Mouse (Mus musculus) olfactory bulb, adult 2 months (tissue): ENCODE data around the gene Nucb1.

ENCODE experiments used
- CTCF ChIP-seq: fragments of 200-500 bp; IDR thresholded peaks from 2 replicates; pipeline ENCODE4 v1.5.1; 2012; ENCODE audit warnings: low read depth, mild to moderate bottlenecking, low read length, moderate library complexity; ENCODE audit not compliant: insufficient read depth
- POLR2A ChIP-seq: fragments of 200-500 bp; IDR thresholded peaks from 2 replicates; pipeline ENCODE4 v1.6.1; 2012; ENCODE audit warnings: mild to moderate bottlenecking, low read depth, low read length, moderate library complexity; ENCODE audit not compliant: insufficient read depth

DNA sequence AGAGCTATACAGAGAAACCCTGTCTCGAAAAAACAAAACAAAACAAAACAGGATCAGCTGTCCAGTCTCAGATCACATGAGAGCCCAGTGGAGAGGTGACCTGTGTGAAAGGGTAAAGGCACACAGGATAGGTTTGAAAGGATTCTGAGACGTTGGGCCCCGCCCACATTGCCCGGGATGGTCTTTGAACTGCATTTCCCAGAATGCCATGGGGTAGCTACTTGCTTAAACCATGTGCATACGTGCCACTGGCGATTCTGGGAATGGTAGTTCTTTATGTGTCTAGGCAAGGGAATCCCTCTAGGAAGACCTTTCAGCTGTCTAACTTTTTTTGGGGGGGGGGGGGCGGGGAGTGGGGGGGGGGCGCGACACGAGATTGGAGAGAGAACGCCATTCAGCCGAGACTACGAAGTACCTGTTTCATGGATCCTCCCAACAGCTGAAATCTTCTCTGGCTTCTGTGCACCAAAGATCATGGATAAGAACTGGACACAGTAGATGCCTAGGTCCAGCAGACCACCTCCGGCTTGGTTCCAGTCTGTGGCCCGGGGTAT lies 28.8 kb downstream of the Nucb1 start, which contains the start of gene Tulp2:
- TF ChIP-seq CTCF (no peak), POLR2A (no peak)
